Mouse (Mus musculus): Measurements from ENCODE around the gene Rusc2. TPM values are rescaled to one million over a fixed set of nuclear protein-coding genes. Genes with fewer than 3 reads are reported as not detected.

Rusc2 gene
- polyA plus RNA-seq, 1 experiment, result 44.7 TPM

DNA sequence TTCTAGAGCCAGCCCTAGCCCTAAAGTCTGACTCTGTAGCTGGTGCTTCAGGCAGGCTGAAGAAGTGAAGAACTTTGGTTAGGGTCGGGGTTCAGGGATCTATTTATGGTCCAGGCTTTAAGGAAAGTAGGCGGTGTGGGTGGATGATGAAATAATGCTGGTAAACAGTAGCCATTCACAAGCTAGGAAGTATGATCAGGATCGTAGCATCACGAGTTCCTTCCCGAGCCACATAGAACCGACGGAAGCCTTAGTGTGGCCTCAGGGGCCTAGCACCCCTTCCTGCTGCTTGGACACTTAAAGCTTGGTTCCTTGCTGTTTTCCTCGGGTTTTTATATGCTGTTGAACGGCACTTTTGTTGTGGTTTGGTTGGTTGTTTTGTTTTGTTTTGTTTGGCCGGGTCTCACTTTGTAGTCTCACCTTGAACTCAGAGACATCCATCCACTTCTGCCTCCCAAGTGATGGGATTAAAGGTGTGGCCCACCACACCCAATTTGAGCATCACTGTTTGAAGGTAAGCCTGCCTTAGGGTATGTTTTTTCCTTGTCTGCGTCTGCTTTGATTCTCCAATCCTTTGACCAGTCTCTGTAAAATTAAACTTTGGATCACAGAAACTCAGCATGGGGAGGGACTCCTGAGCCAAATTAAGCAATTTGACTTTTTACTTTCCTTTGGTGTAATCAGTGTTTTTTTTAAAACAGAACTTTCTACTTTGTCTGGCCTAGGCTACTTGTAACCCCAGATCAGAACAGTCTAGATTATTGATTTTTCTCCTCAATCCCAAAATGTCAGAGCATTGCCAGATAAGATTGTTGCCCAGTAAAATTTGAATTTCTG is 1.7 kb downstream of the Rusc2 start:
- peak overlapping the region; percentile 79 for H3K4me3 ChIP-seq (ENCODE audit: insufficient read depth, low read length)
- H3K27ac ChIP-seq (ENCODE audit: insufficient read depth, low read length), result peak overlapping the region; percentile 79
- 0 out of 2 replicates have a peak, but pooled peaks cover 4% of the 10 kb centered on the region for H3K4me1 ChIP-seq (ENCODE audit: control insufficient read depth, insufficient read depth, low read length)
- peak; percentile 38 for TF ChIP-seq POLR2A (IDR thresholded peaks at IDR 0.05; ENCODE audit: low read depth, low read length)
- no peak for TF ChIP-seq CTCF (IDR thresholded peaks at IDR 0.05; ENCODE audit: borderline replicate concordance, insufficient read depth, low read length)

GRCm38 (mm10) chr4:43384083-43384460 is 2.3 kb downstream of the Rusc2 start:
- H3K4me3 ChIP-seq (ENCODE audit: insufficient read depth, low read length), result peak overlapping the region; percentile 1; the same call in 1 of the 2 replicates
- TF ChIP-seq CTCF (IDR thresholded peaks at IDR 0.05; ENCODE audit: borderline replicate concordance, insufficient read depth, low read length), result no peak
- peak; percentile 33; the same call in 1 of the 2 replicates for TF ChIP-seq POLR2A (IDR thresholded peaks at IDR 0.05; ENCODE audit: low read depth, low read length)
- H3K4me1 ChIP-seq (ENCODE audit: control insufficient read depth, insufficient read depth, low read length), result 0 out of 2 replicates have a peak, but pooled peaks cover 4% of the 10 kb centered on the region
- peak overlapping the region; percentile 79 for H3K27ac ChIP-seq (ENCODE audit: insufficient read depth, low read length)

DNA sequence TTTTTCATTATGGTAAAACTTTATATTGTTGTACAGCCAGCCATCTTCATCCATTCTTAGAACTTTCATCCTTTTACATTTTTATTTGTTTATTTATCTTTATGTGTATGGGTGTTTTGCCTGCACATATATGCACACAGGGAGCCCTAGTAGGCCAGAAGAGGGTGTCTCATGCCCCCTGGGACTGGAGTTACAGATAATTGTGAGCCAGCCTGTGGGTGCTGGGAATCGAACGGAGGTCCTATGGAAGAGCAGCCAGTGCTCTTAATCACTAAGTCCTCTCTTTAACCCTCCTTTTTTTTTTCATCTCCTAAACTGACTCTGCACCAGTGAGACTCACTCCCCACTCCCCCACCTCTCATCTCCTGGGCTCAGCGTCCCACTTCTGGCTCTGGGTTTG is 2.8 kb downstream of the Rusc2 start:
- no peak for TF ChIP-seq CTCF (IDR thresholded peaks at IDR 0.05; ENCODE audit: borderline replicate concordance, insufficient read depth, low read length)
- Histone ChIP-seq H3K4me3 (ENCODE audit: insufficient read depth, low read length) (no peak overlapping the region), H3K27ac (ENCODE audit: insufficient read depth, low read length) (peak overlapping the region; percentile 79; the same call in 1 of the 2 replicates), H3K4me1 (ENCODE audit: control insufficient read depth, insufficient read depth, low read length) (peaks cover 4% of the 10 kb centered on the region; the same call in 1 of the 2 replicates)

GRCm38 (mm10) chr4:43386932-43387331 is 5.2 kb downstream of the Rusc2 start:
- H3K4me1 ChIP-seq (ENCODE audit: control insufficient read depth, insufficient read depth, low read length), result peaks cover 4% of the 10 kb centered on the region
- TF ChIP-seq POLR2A (IDR thresholded peaks at IDR 0.05; ENCODE audit: low read depth, low read length) (no peak), CTCF (IDR thresholded peaks at IDR 0.05; ENCODE audit: borderline replicate concordance, insufficient read depth, low read length) (no peak)

DNA sequence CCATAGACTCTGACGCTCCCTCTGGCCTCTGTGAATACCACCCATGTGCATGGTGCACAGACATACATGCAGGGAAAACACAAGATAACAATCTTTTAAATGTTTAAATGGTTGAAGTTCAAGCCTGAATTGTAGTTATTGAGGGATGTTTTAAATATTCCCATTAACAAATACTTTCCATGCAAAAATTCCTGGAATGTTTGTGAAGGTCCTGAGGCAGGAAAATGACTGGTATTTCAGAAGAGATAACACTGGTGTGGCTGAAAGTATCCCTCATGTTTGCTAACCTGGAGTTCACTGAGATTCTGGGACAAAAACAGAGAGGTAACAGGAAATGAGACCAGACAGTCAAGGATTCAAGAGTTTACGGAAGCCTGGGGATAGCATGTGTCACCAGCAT is 7.6 kb downstream of the Rusc2 start:
- H3K27ac ChIP-seq (ENCODE audit: insufficient read depth, low read length), result peak overlapping the region; percentile 38; the same call in 1 of the 2 replicates
- H3K4me1 ChIP-seq (ENCODE audit: control insufficient read depth, insufficient read depth, low read length), result peaks cover 6% of the 10 kb centered on the region
- no peak for TF ChIP-seq CTCF (IDR thresholded peaks at IDR 0.05; ENCODE audit: borderline replicate concordance, insufficient read depth, low read length)
- no peak for TF ChIP-seq POLR2A (IDR thresholded peaks at IDR 0.05; ENCODE audit: low read depth, low read length)
- no peak overlapping the region for H3K4me3 ChIP-seq (ENCODE audit: insufficient read depth, low read length)

More at GRCm38 (mm10) chr4:43386932-43387331, 5.2 kb downstream of the Rusc2 start:
- no peak overlapping the region; the same call in 1 of the 2 replicates for H3K27ac ChIP-seq (ENCODE audit: insufficient read depth, low read length)
- no peak overlapping the region for H3K4me3 ChIP-seq (ENCODE audit: insufficient read depth, low read length)

DNA sequence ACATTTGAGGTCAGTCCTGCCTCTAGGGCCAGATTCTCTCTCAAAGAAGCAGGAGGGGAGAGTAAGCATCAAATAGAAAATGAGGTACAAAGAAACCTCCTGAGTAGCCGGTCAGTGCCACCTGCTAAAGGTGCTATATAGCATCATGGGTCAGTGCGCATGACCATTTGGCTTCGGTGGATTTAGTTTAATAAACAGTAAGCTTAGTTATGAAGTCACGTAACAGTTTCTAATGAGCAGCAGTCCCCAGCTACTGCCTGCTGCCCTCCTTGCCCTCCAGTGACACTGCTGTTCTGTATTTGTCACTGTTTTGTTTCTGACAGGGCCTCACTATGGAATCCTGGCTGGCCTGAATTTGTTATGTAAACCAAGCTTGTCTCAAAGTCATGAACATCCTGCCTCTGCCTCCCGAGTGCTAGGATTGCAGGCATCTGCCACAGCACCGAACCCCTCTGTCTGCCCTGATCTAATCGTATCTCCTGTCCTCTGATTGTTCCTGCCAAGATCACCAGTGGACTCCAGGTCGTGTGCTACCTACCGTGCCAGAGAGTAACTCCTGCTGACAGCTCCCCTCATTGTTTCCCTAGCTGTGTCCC is 8.2 kb downstream of the Rusc2 start:
- Histone ChIP-seq H3K27ac (ENCODE audit: insufficient read depth, low read length) (peak overlapping the region; percentile 38; the same call in 1 of the 2 replicates), H3K4me1 (ENCODE audit: control insufficient read depth, insufficient read depth, low read length) (peaks cover 9% of the 10 kb centered on the region), H3K4me3 (ENCODE audit: insufficient read depth, low read length) (no peak overlapping the region)
- TF ChIP-seq CTCF (IDR thresholded peaks at IDR 0.05; ENCODE audit: borderline replicate concordance, insufficient read depth, low read length) (no peak), POLR2A (IDR thresholded peaks at IDR 0.05; ENCODE audit: low read depth, low read length) (no peak)

- TF ChIP-seq POLR2A (IDR thresholded peaks at IDR 0.05; ENCODE audit: low read depth, low read length), result no peak
- TF ChIP-seq CTCF (IDR thresholded peaks at IDR 0.05; ENCODE audit: borderline replicate concordance, insufficient read depth, low read length), result no peak
- Histone ChIP-seq H3K4me1 (ENCODE audit: control insufficient read depth, insufficient read depth, low read length) (peaks cover 15% of the 10 kb centered on the region), H3K27ac (ENCODE audit: insufficient read depth, low read length) (no peak overlapping the region), H3K4me3 (ENCODE audit: insufficient read depth, low read length) (no peak overlapping the region)
Observed at GRCm38 (mm10) chr4:43391521-43392050, 9.8 kb downstream of the Rusc2 start.

- H3K4me3 ChIP-seq (ENCODE audit: insufficient read depth, low read length), result no peak overlapping the region
- H3K27ac ChIP-seq (ENCODE audit: insufficient read depth, low read length), result peak overlapping the region; percentile 100
- peaks cover 21% of the 10 kb centered on the region for H3K4me1 ChIP-seq (ENCODE audit: control insufficient read depth, insufficient read depth, low read length)
- TF ChIP-seq POLR2A (IDR thresholded peaks at IDR 0.05; ENCODE audit: low read depth, low read length) (peak; percentile 50), CTCF (IDR thresholded peaks at IDR 0.05; ENCODE audit: borderline replicate concordance, insufficient read depth, low read length) (no peak)
Observed at GRCm38 (mm10) chr4:43394345-43394891, 12.6 kb downstream of the Rusc2 start.

- TF ChIP-seq CTCF (IDR thresholded peaks at IDR 0.05; ENCODE audit: borderline replicate concordance, insufficient read depth, low read length), result no peak
- no peak for TF ChIP-seq POLR2A (IDR thresholded peaks at IDR 0.05; ENCODE audit: low read depth, low read length)
- Histone ChIP-seq H3K27ac (ENCODE audit: insufficient read depth, low read length) (peak overlapping the region; percentile 100), H3K4me3 (ENCODE audit: insufficient read depth, low read length) (no peak overlapping the region), H3K4me1 (ENCODE audit: control insufficient read depth, insufficient read depth, low read length) (peaks cover 19% of the 10 kb centered on the region)
Observed at GRCm38 (mm10) chr4:43395147-43395546, 13.4 kb downstream of the Rusc2 start.

Measured in embryonic fibroblast, embryonic 13.5 days (primary cell).